Mouse (Mus musculus): ENCODE measurements at regions not wholly inside any gene's neighbourhood (a gene's known extent, or its start where the extent isn't known, plus 50 kb on each side); places are given as distances from the start of the nearest gene placed in this dataset.
A peak's percentile ranks its signal among the peaks of the same experiment; 100 is the strongest.

DNA sequence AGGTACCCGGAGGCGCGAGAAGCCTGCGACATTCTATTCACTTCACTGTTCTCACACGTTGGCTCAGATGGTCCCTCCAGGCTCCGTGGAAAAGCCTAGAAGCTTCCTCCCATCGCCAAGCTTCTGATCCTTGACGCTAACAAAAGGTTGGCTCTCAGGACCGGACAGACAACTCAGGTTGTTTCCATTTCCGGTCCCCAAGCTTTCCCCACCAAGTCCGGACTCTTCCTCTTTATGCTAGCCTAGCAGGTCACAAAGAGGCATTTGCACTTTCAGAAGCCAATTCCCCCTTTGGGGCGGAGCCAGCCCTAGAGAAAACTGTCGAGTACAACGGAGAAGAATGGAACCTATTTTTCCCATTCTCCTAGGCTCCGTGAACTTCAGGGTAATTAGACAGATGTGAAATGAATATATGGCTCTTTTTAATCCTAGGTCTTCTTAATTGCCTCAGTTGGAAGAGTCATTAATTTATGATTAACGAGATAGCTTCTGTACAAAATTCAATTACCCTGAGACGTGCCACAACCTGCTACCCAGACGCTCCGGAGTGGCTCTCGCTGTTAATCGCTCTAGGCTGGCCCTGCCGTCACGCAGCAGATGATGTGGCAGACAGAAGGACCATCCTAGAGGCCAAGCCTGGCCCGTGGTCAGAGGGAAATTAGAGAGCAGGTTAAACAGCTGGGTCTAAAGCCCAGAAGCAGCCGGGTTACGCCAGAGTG is 207.6 kb downstream of the Xxylt1 start:
- Histone ChIP-seq H3K4me3 (no peak overlapping the region), H3K27me3 (no peaks in the 10 kb centered on the region), H3K27ac (replicated peaks) (peak overlapping the region; percentile 79), H3K4me2 (peak overlapping the region; percentile 41), H3K4me1 (replicated peaks) (peaks cover 44% of the 10 kb centered on the region), H3K36me3 (no peaks in the 10 kb centered on the region), H3K9me3 (no peaks in the 10 kb centered on the region), H3K9ac (peak overlapping the region; percentile 38; the same call in 1 of the 2 replicates)
- WGBS, result 22% methylated on average over 26 of the region's 26 CpGs
- peak; percentile 86 for ATAC-seq (ENCODE audit: low read depth)

- H3K27me3 ChIP-seq, result no peaks in the 10 kb centered on the region
- no peak overlapping the region for H3K9ac ChIP-seq
- peak; percentile 56; the same call in 1 of the 2 replicates for ATAC-seq (ENCODE audit: low read depth)
- no peak overlapping the region for H3K4me3 ChIP-seq
- no peaks in the 10 kb centered on the region for H3K36me3 ChIP-seq
- H3K4me1 ChIP-seq (replicated peaks), result peaks cover 43% of the 10 kb centered on the region
- WGBS, result 31% methylated on average over 7 of the region's 7 CpGs
- H3K27ac ChIP-seq (replicated peaks), result peak overlapping the region; percentile 64
- no peaks in the 10 kb centered on the region for H3K9me3 ChIP-seq
- H3K4me2 ChIP-seq, result no peak overlapping the region
These were observed 205.9 kb downstream of the Xxylt1 start for GRCm38 (mm10) chr16:30875235-30875829.

DNA sequence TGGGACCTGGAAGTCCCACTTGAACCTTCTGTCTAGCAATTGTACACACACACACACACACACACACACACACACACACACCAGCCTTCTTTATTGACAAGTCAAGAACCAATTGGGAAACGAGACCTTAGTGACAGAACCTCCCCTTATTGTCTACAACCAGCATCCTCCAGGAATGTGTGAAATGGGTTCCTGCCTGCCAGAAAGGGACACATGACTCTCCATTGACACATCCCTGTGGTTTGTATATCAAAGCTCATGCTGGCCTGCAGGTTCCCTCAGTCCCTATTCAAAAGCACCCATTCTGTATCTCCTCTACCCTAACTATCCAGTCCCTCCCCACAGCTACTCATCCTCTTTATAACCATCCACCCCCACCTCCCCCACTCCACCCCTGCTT is 202.4 kb downstream of the Xxylt1 start:
- no peak overlapping the region for H3K4me2 ChIP-seq
- no peaks in the 10 kb centered on the region for H3K9me3 ChIP-seq
- peaks cover 28% of the 10 kb centered on the region for H3K4me1 ChIP-seq (replicated peaks)
- WGBS, result 63% methylated on average over 1 of the region's 1 CpGs
- no peaks in the 10 kb centered on the region for H3K36me3 ChIP-seq
- no peak for ATAC-seq (ENCODE audit: low read depth)
- no peak overlapping the region for H3K4me3 ChIP-seq
- no peaks in the 10 kb centered on the region for H3K27me3 ChIP-seq
- no peak overlapping the region for H3K9ac ChIP-seq
- no peak overlapping the region for H3K27ac ChIP-seq (replicated peaks)

- WGBS, result 97% methylated on average over 1 of the region's 1 CpGs
- Histone ChIP-seq H3K27ac (replicated peaks) (no peak overlapping the region), H3K36me3 (no peaks in the 10 kb centered on the region), H3K27me3 (no peaks in the 10 kb centered on the region), H3K4me2 (no peak overlapping the region), H3K4me3 (no peak overlapping the region), H3K9ac (no peak overlapping the region), H3K4me1 (replicated peaks) (peaks cover 26% of the 10 kb centered on the region), H3K9me3 (no peaks in the 10 kb centered on the region)
- ATAC-seq (ENCODE audit: low read depth), result no peak
These were observed 201.4 kb downstream of the Xxylt1 start for GRCm38 (mm10) chr16:30879878-30880277.

- ATAC-seq (ENCODE audit: low read depth), result no peak
- no peak overlapping the region for H3K4me3 ChIP-seq
- H3K27ac ChIP-seq (replicated peaks), result no peak overlapping the region
- H3K9me3 ChIP-seq, result no peaks in the 10 kb centered on the region
- WGBS, result 78% methylated on average over 3 of the region's 3 CpGs
- peaks cover 18% of the 10 kb centered on the region for H3K4me1 ChIP-seq (replicated peaks)
- no peak overlapping the region for H3K4me2 ChIP-seq
- no peaks in the 10 kb centered on the region for H3K36me3 ChIP-seq
- no peaks in the 10 kb centered on the region for H3K27me3 ChIP-seq
- no peak overlapping the region for H3K9ac ChIP-seq
These were observed 200.6 kb downstream of the Xxylt1 start for GRCm38 (mm10) chr16:30880682-30881081.

- H3K27ac ChIP-seq (replicated peaks), result no peak overlapping the region
- no peak overlapping the region for H3K4me2 ChIP-seq
- 46% methylated on average over 5 of the region's 5 CpGs for WGBS
- no peaks in the 10 kb centered on the region for H3K36me3 ChIP-seq
- no peaks in the 10 kb centered on the region for H3K9me3 ChIP-seq
- ATAC-seq (ENCODE audit: low read depth), result no peak
- no peaks in the 10 kb centered on the region for H3K27me3 ChIP-seq
- no peak overlapping the region for H3K4me3 ChIP-seq
- no peak overlapping the region for H3K9ac ChIP-seq
- H3K4me1 ChIP-seq (replicated peaks), result peaks cover 14% of the 10 kb centered on the region
These were observed 200.0 kb downstream of the Xxylt1 start for GRCm38 (mm10) chr16:30881186-30881585.

- Histone ChIP-seq H3K36me3 (no peaks in the 10 kb centered on the region), H3K27ac (replicated peaks) (peak overlapping the region; percentile 54), H3K4me1 (replicated peaks) (peaks cover 27% of the 10 kb centered on the region), H3K27me3 (no peaks in the 10 kb centered on the region), H3K9me3 (no peaks in the 10 kb centered on the region), H3K4me3 (no peak overlapping the region), H3K9ac (no peak overlapping the region), H3K4me2 (no peak overlapping the region)
- 63% methylated on average over 13 of the region's 13 CpGs for WGBS
- ATAC-seq (ENCODE audit: low read depth), result 0 out of 2 replicates have a peak, but pooled peaks have one; percentile 20
These were observed 197.6 kb downstream of the Xxylt1 start for GRCm38 (mm10) chr16:30883490-30884188.

GRCm38 (mm10) chr16:30884189-30884551 is 197.1 kb downstream of the Xxylt1 start:
- Histone ChIP-seq H3K4me1 (replicated peaks) (peaks cover 27% of the 10 kb centered on the region), H3K4me3 (no peak overlapping the region), H3K27me3 (no peaks in the 10 kb centered on the region), H3K4me2 (no peak overlapping the region), H3K9me3 (no peaks in the 10 kb centered on the region), H3K9ac (no peak overlapping the region), H3K27ac (replicated peaks) (peak overlapping the region; percentile 54; the same call in 1 of the 2 replicates), H3K36me3 (no peaks in the 10 kb centered on the region)
- 61% methylated on average over 6 of the region's 6 CpGs for WGBS
- ATAC-seq (ENCODE audit: low read depth), result no peak

- peak; percentile 48; the same call in 1 of the 2 replicates for ATAC-seq (ENCODE audit: low read depth)
These were observed 194.2 kb downstream of the Xxylt1 start for GRCm38 (mm10) chr16:30886982-30887381.

GRCm38 (mm10) chr16:30887536-30887935 is 193.7 kb downstream of the Xxylt1 start:
- peaks cover 27% of the 10 kb centered on the region for H3K4me1 ChIP-seq (replicated peaks)
- no peaks in the 10 kb centered on the region for H3K27me3 ChIP-seq
- H3K36me3 ChIP-seq, result no peaks in the 10 kb centered on the region
- no peaks in the 10 kb centered on the region for H3K9me3 ChIP-seq
- no peak for ATAC-seq (ENCODE audit: low read depth)
- WGBS, result 91% methylated on average over 1 of the region's 1 CpGs
- no peak overlapping the region for H3K9ac ChIP-seq
- no peak overlapping the region; the same call in 1 of the 2 replicates for H3K27ac ChIP-seq (replicated peaks)
- no peak overlapping the region for H3K4me2 ChIP-seq
- H3K4me3 ChIP-seq, result no peak overlapping the region

More at GRCm38 (mm10) chr16:30886982-30887381, 194.2 kb downstream of the Xxylt1 start:
- H3K9me3 ChIP-seq, result no peaks in the 10 kb centered on the region
- H3K27ac ChIP-seq (replicated peaks), result 0 out of 2 replicates have a peak overlapping the region, but pooled peaks have one; percentile 23
- no peak overlapping the region for H3K4me3 ChIP-seq
- WGBS, result 39% methylated on average over 1 of the region's 1 CpGs
- no peak overlapping the region for H3K4me2 ChIP-seq
- H3K36me3 ChIP-seq, result no peaks in the 10 kb centered on the region
- H3K9ac ChIP-seq, result no peak overlapping the region
- no peaks in the 10 kb centered on the region for H3K27me3 ChIP-seq
- H3K4me1 ChIP-seq (replicated peaks), result peaks cover 27% of the 10 kb centered on the region

GRCm38 (mm10) chr16:30888556-30889323 is 192.5 kb downstream of the Xxylt1 start:
- Histone ChIP-seq H3K4me3 (no peak overlapping the region), H3K4me1 (replicated peaks) (peaks cover 19% of the 10 kb centered on the region), H3K9me3 (no peaks in the 10 kb centered on the region), H3K27me3 (no peaks in the 10 kb centered on the region), H3K27ac (replicated peaks) (no peak overlapping the region), H3K9ac (no peak overlapping the region), H3K36me3 (no peaks in the 10 kb centered on the region), H3K4me2 (no peak overlapping the region)
- no peak for ATAC-seq (ENCODE audit: low read depth)
- 88% methylated on average over 3 of the region's 3 CpGs for WGBS
